ENCODE assay signal across 12 mouse cellular contexts in the genomic region with DNA sequence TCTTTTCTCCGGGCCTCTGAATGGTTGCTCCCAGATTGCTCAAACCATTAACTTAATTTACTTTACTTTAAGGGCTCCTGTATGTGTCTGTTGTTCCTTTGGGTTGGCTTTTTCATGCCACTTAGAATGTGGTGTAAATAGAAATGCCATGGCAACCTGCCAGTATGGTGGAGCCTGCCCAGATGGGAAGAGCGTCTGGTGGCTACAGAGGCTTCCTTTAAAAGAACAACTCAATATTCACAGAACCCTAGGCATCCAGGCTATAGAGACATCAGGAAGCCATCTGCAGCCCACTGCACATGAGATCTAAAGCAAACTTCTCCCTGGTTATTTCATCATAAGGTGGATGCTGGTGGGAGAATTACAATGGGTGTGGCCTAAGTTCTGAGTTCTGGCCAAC. TPM values are rescaled to one million over a fixed set of nuclear protein-coding genes. Genes with fewer than 3 reads are reported as not detected.
DNase-seq lines count a peak whose midpoint lies in the region; ATAC-seq and TF ChIP-seq lines count a peak whose summit lies in the region.
"Had no signal": no experiment of that assay in that cellular context is flagged by ENCODE, and none has a peak within 500 bp of the region (broad histone marks: within the 10 kb centered on the region; RNA-seq: fewer than 3 reads in every experiment).

No protein-coding gene starts in this region.

- peak; percentile 43 for DNase-seq in lung, embryonic 14.5 days
- DNase-seq in lung, postnatal 25 days (ENCODE audit: low spot score), result no peak
- peak; percentile 29 for DNase-seq in cerebellum, adult 11-12 months
- DNase-seq in cerebellum, postnatal 25 days, result peak; percentile 28 to 64
- DNase-seq in right cerebral cortex, adult 2 months (ENCODE audit: low spot score in 2 of 2), result peak; percentile 33 to 36
- DNase-seq in heart, adult 9 months (ENCODE audit: low spot score in 2 of 2), result no peak
- no peak for DNase-seq in heart, postnatal 36 days
- DNase-seq: gastrocnemius, postnatal 14 days had no signal

- no peaks in the 10 kb centered on the region for H3K4me1 ChIP-seq in lung, embryonic 14.5 days (ENCODE audit: insufficient read depth)
- H3K4me1 ChIP-seq: hindbrain, embryonic 10.5 days; lung, embryonic 15.5 days had no signal

- no peak for TF ChIP-seq CTCF in lung, embryonic 14.5 days (IDR thresholded peaks at IDR 0.05; ENCODE audit: low read depth)

- 0 out of 2 replicates have a peak, but pooled peaks cover 6% of the 10 kb centered on the region for H3K36me3 ChIP-seq in lung, embryonic 14.5 days (ENCODE audit: insufficient read depth)
- H3K36me3 ChIP-seq: kidney, embryonic 15.5 days had no signal

- WGBS in lung, embryonic 14.5 days, result 59% methylated on average over 2 of the region's 2 CpGs

- no peak overlapping the region for H3K27ac ChIP-seq in lung, embryonic 14.5 days (ENCODE audit: low read depth)
- H3K27ac ChIP-seq: hindbrain, embryonic 10.5 days; kidney, embryonic 15.5 days; lung, embryonic 15.5 days had no signal

- 0 out of 2 replicates have a peak, but pooled peaks have one; percentile 31 for ATAC-seq in lung, embryonic 14.5 days (ENCODE audit: insufficient read depth)

- intact Hi-C loops in heart, postnatal 36 days (cut with DNase I), result no loop called here

- H3K4me2 ChIP-seq in lung, embryonic 14.5 days, result no peak overlapping the region
- H3K4me2 ChIP-seq: kidney, embryonic 15.5 days; lung, embryonic 15.5 days had no signal

- peaks cover 6% of the 10 kb centered on the region; the same call in 1 of the 2 replicates for H3K9me3 ChIP-seq in lung, embryonic 14.5 days (ENCODE audit: low read depth, low read length)
- H3K9me3 ChIP-seq: lung, embryonic 15.5 days had no signal

- H3K27me3 ChIP-seq in lung, embryonic 14.5 days (ENCODE audit: insufficient read depth, low read length), result no peaks in the 10 kb centered on the region
- H3K27me3 ChIP-seq: kidney, embryonic 15.5 days; lung, embryonic 15.5 days had no signal

- H3K4me3 ChIP-seq in lung, embryonic 14.5 days (ENCODE audit: low read depth, low read length), result no peak overlapping the region
- H3K4me3 ChIP-seq: hindbrain, embryonic 10.5 days; kidney, embryonic 15.5 days; lung, embryonic 15.5 days had no signal

- no peak overlapping the region for H3K9ac ChIP-seq in lung, embryonic 14.5 days
- H3K9ac ChIP-seq: kidney, embryonic 15.5 days; lung, embryonic 15.5 days had no signal

RNA-seq across cellular contexts. Expression of a gene that starts 18.6 kb away (rescaled TPM):
- polyA plus RNA-seq in lung, embryonic 14.5 days (2014; fragmentation: Nextera tagmentation; extraction: Ambion mirVana), result 17.7 and 19.0 TPM in 2 replicates
- 1 to 10 TPM in 1 of 2 experiments, under 1 TPM in 1; 0.44 to 1.2 TPM for total RNA-seq in heart, postnatal 36 days (2021)
- total RNA-seq: monocyte, adult 5-6 weeks had no signal

Comparison
In these comparisons a context has a peak if more than half of its experiments do, and no peak if none do; other contexts are left out.
1. DNase-seq: peak in lung, embryonic 14.5 days (single experiment), cerebellum, adult 11-12 months (single experiment), cerebellum, postnatal 25 days (2 of 2) and right cerebral cortex, adult 2 months (2 of 2); none in lung, postnatal 25 days (single experiment), heart, adult 9 months (0 of 2) and heart, postnatal 36 days (0 of 2).